Mouse (Mus musculus) liver, postnatal 0 days (tissue): ENCODE data around the gene Tnrc6a. TPM values are rescaled to one million over a fixed set of nuclear protein-coding genes. Genes with fewer than 3 reads are reported as not detected.

ENCODE experiments used
- ATAC-seq: fragments of 200-750 bp; cut with Nextera tagmentation; 2 replicates; pipeline ENCODE4 v1.8.0; 2017; ENCODE audit warnings: mild to moderate bottlenecking, moderate library complexity
- DNase-seq: peaks from one replicate; pipeline ENCODE4 v3.0.0-alpha.2; 2016
- H3K27ac ChIP-seq: fragments of 300-500 bp; sonication (generic); 2 replicates; pipeline ENCODE4 v1.5.1; 2014; ENCODE audit warnings: antibody characterized with exemption, moderate library complexity, mild to moderate bottlenecking, low read depth
- H3K27me3 ChIP-seq: fragments of 300-500 bp; sonication (generic); 2 replicates; pipeline ENCODE4 v1.6.1; 2014; ENCODE audit warnings: low read length, control low read depth, mixed read lengths; ENCODE audit not compliant: insufficient read depth
- H3K36me3 ChIP-seq: fragments of 300-500 bp; sonication (generic); replicated peaks from 2 replicates; pipeline ENCODE4 v1.6.1; 2014; ENCODE audit warnings: mild to moderate bottlenecking, control low read depth, low read length, moderate library complexity, mixed read lengths; ENCODE audit not compliant: insufficient read depth
- H3K4me1 ChIP-seq: fragments of 300-500 bp; sonication (generic); 2 replicates; pipeline ENCODE4 v1.6.1; 2014; ENCODE audit warnings: antibody characterized with exemption, mild to moderate bottlenecking, control low read depth; ENCODE audit not compliant: insufficient read depth
- H3K4me2 ChIP-seq: fragments of 300-500 bp; sonication (generic); 2 replicates; pipeline ENCODE4 v1.6.1; 2014; ENCODE audit warnings: low read depth, mild to moderate bottlenecking, low read length, moderate library complexity, mixed read lengths
- H3K4me3 ChIP-seq: fragments of 300-500 bp; sonication (generic); 2 replicates; pipeline ENCODE4 v1.5.1; 2014; ENCODE audit warnings: low read depth, low read length
- H3K9ac ChIP-seq: fragments of 300-500 bp; sonication (generic); replicated peaks from 2 replicates; pipeline ENCODE4 v1.6.1; 2014; ENCODE audit warnings: mild to moderate bottlenecking, moderate library complexity
- H3K9me3 ChIP-seq: fragments of 300-500 bp; sonication (generic); 2 replicates; pipeline ENCODE4 v1.6.1; 2016; ENCODE audit warnings: mild to moderate bottlenecking, control low read depth, low read length, mixed read lengths
- CTCF ChIP-seq: sonication (generic); IDR thresholded peaks from 2 replicates; pipeline ENCODE4 v1.5.1; 2016; ENCODE audit warnings: antibody characterized with exemption, low read depth
- EP300 ChIP-seq: IDR thresholded peaks from 2 replicates; pipeline ENCODE4 v1.6.1; 2016; ENCODE audit warnings: antibody characterized with exemption, low read depth, mild to moderate bottlenecking
- WGBS: fragments of 180-500 bp; shearing (Covaris S2); extraction: QIAGEN DNeasy Blood & Tissue Kit; methylation state at CpG from one replicate; pipeline ENCODE4 v1.1.7; 2014; ENCODE audit not compliant: insufficient replicate concordance; 5-methylcytosine and 5-hydroxymethylcytosine counted together
- polyA plus RNA-seq: library from polyadenylated mRNA; unstranded; fragments of >200 nt; fragmentation: Nextera tagmentation; extraction: Ambion mirVana; gene quantifications from 2 replicates; pipeline ENCODE4 v1.2.1, GENCODE M21; 2015

Gene Tnrc6a
- polyA plus RNA-seq, 1 experiment from 2014 or later = 26.8 TPM

DNA sequence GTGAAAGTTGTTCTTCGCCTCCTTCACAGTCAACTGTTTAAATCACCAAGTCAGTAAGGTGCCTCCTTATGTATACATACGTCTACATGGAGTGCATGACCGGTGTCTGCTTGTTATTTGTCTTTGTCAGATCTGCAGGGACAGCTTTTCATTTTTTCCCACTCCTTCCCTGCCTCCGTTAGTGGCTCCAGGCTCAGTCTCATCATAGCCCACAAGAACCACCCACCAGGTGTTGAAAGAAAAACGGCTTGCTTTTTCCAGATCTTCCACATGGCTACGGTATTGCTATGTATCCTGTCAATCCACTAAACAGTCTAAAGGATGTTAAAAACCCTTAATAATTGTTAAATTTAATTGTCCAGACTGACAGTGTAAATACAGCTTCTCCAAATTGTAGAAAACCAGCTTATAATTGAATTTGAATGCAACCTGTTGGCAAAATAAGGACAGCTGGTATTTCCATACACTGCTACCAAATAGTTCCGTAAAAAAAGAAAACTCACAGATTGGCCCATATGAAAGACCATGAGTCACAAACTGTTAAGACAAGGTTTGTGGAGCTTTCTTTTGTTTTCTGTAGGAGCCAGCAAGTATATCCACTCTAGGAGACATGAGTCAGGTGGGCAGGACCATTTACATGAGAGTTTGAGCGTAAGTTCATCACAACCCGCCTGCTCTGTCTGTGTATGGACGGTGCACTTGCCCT, 22.6 kb downstream of the Tnrc6a start:
- Histone ChIP-seq H3K27me3 (no peaks in the 10 kb centered on the region), H3K9me3 (no peaks in the 10 kb centered on the region), H3K36me3 (peaks cover 10% of the 10 kb centered on the region), H3K9ac (no peak overlapping the region), H3K4me3 (no peak overlapping the region), H3K4me1 (no peaks in the 10 kb centered on the region), H3K4me2 (no peak overlapping the region), H3K27ac (no peak overlapping the region)
- no peak for DNase-seq
- TF ChIP-seq CTCF (no peak), EP300 (no peak)
- ATAC-seq = no peak
- WGBS = 87% methylated on average over 10 of the region's 10 CpGs

DNA sequence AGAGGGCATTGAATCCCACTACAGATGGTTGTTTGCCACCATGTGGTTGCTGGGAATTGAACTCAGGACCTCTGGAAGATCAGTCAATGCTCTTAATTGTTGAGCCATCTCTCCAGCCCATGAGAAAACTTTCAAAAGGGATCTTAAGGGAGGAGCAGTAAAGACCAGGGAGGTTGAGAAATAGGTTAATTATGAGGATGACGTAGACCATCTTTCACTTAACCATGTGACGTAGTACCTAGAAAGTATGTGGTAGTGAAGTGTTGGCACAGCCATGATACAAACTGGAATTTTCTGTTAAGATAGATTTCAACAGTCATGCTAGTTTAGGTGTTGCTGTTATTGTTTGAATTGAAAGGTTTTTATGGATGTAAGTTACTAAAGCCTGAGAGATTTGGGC, 24.1 kb downstream of the Tnrc6a start:
- Histone ChIP-seq H3K36me3 (peaks cover 17% of the 10 kb centered on the region), H3K27ac (no peak overlapping the region), H3K27me3 (no peaks in the 10 kb centered on the region), H3K9me3 (no peaks in the 10 kb centered on the region), H3K9ac (no peak overlapping the region), H3K4me1 (no peaks in the 10 kb centered on the region), H3K4me2 (no peak overlapping the region), H3K4me3 (no peak overlapping the region)
- DNase-seq (no peak), ATAC-seq (no peak)
- 87% methylated on average over 2 of the region's 2 CpGs for WGBS
- TF ChIP-seq CTCF (no peak), EP300 (no peak)

DNA sequence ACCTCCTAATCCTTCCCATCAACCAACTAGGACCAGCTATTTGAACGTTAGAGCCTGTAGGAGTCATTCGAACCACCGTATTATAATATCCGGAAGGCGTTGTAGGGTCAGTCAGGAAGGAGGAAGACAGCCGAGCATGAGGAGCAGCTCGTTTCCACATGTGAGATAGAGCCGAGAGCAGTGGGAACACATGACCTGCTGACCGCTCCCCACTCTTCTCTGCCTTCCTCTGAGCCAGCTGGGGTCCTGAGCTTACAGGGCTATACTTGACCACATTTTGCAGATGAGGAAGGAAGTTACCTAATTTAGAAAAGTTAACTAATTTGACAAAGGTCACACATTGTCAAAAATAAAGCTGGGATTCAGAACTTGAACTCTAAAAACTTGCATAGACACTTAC, 25.2 kb downstream of the Tnrc6a start:
- Histone ChIP-seq H3K27ac (no peak overlapping the region), H3K27me3 (no peaks in the 10 kb centered on the region), H3K4me2 (no peak overlapping the region), H3K36me3 (peaks cover 20% of the 10 kb centered on the region), H3K9me3 (no peaks in the 10 kb centered on the region), H3K4me1 (no peaks in the 10 kb centered on the region), H3K4me3 (no peak overlapping the region), H3K9ac (no peak overlapping the region)
- ATAC-seq (no peak), DNase-seq (no peak)
- WGBS = 58% methylated on average over 9 of the region's 9 CpGs
- TF ChIP-seq EP300 = no peak
- no peak for TF ChIP-seq CTCF

DNA sequence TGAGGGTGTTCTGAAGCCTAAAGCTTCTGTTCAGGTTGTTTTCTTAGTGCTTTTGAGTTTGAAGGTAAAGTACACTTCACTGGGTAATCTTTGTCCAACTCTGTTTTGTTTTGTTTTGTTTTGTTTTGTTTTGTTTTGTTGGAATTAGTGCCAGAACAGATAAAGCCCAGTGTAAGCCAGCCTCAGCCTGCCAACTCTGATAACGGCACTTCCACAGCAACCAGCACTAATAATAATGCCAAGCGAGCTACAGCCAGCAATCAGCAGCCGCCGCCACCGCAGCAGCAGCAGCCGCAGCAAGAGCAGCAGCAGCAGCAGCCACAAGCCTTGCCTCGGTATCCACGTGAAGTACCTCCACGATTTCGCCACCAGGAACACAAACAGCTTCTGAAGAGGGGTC, 38.7 kb downstream of the Tnrc6a start:
- no peak for TF ChIP-seq EP300
- no peak for TF ChIP-seq CTCF
- Histone ChIP-seq H3K27me3 (no peaks in the 10 kb centered on the region), H3K9me3 (no peaks in the 10 kb centered on the region), H3K27ac (no peak overlapping the region), H3K4me3 (no peak overlapping the region), H3K9ac (no peak overlapping the region), H3K4me2 (no peak overlapping the region), H3K4me1 (no peaks in the 10 kb centered on the region), H3K36me3 (peaks cover 56% of the 10 kb centered on the region)
- WGBS = 85% methylated on average over 10 of the region's 10 CpGs
- DNase-seq (no peak), ATAC-seq (no peak)

DNA sequence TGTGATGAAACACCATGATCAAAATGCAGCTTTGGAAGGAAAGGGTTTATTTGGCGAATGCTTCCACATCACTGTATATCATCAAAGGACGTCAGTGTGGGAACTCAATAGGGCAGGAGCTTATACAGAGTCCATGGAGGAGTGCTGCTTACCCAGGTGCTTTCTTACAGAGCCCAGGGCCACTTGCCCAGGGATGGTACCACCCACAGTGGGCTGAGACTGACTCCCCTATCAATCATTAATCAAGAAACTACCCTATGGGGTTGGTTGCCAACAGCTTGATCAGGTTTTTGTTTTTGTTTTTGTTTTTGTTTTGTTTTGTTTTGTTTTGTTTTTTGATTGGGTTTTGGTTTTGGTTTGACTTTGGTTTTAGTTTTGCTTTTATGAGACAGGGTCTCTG, 43.8 kb downstream of the Tnrc6a start:
- peaks cover 82% of the 10 kb centered on the region for H3K36me3 ChIP-seq
- no peak overlapping the region for H3K9ac ChIP-seq
- H3K4me3 ChIP-seq = no peak overlapping the region
- H3K4me2 ChIP-seq = no peak overlapping the region
- TF ChIP-seq CTCF = no peak
- TF ChIP-seq EP300 = no peak
- no peaks in the 10 kb centered on the region for H3K9me3 ChIP-seq
- no peaks in the 10 kb centered on the region for H3K4me1 ChIP-seq
- no peak overlapping the region for H3K27ac ChIP-seq
- 85% methylated on average over 2 of the region's 2 CpGs for WGBS
- H3K27me3 ChIP-seq = no peaks in the 10 kb centered on the region
- no peak for ATAC-seq
- DNase-seq = no peak

DNA sequence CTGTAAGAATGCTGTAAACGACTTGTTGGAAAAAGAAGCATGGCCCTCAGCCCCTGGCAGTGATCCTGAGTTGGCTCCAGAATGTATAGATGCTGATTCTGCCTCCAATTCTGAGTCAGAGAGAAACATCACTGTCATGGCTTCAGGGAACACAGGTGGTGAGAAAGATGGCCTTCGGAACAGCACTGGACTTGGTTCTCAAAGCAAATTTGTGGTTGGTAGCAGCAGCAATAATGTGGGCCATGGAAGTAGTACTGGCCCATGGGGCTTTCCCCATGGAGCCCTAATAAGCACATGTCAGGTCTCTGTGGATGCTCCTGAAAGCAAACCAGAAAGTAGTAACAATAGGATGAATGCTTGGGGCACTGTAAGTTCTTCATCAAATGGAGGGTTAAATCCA, 45.9 kb downstream of the Tnrc6a start:
- TF ChIP-seq EP300 (no peak), CTCF (no peak)
- 88% methylated on average over 2 of the region's 2 CpGs for WGBS
- Histone ChIP-seq H3K27ac (no peak overlapping the region), H3K9me3 (no peaks in the 10 kb centered on the region), H3K4me2 (no peak overlapping the region), H3K36me3 (peaks cover 78% of the 10 kb centered on the region), H3K4me1 (no peaks in the 10 kb centered on the region), H3K4me3 (no peak overlapping the region), H3K9ac (no peak overlapping the region), H3K27me3 (no peaks in the 10 kb centered on the region)
- DNase-seq = no peak
- ATAC-seq = no peak

DNA sequence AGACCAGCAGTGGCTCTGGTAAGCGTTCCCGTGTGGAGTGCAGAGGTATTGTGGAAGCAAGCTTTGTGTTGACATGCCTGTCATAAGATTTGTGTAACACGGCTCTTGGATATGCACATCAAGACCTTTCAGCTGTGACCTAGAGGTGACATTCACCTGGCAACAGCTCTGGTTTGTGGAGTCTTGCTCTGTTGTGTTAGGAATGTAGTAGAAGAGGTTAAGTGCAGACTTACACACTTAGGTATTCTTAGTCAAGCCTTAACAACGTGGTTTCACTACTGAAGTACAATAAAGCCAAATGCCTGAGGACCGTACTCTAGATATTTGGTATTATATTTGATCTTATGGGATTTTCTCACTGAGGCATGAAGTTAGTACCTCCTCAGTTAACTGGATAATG, 48.4 kb downstream of the Tnrc6a start:
- ATAC-seq = no peak
- Histone ChIP-seq H3K27ac (no peak overlapping the region), H3K27me3 (no peaks in the 10 kb centered on the region), H3K4me3 (no peak overlapping the region), H3K4me2 (no peak overlapping the region), H3K36me3 (peaks cover 77% of the 10 kb centered on the region), H3K9me3 (no peaks in the 10 kb centered on the region), H3K9ac (no peak overlapping the region), H3K4me1 (no peaks in the 10 kb centered on the region)
- TF ChIP-seq EP300 (no peak), CTCF (no peak)
- DNase-seq = no peak
- WGBS = 90% methylated on average over 5 of the region's 5 CpGs
